Mouse (Mus musculus) liver, adult 2 months (tissue): Measurements from ENCODE around the gene Usf1. TPM values are rescaled to one million over a fixed set of nuclear protein-coding genes. Genes with fewer than 3 reads are reported as not detected.

Source experiments
- DNase-seq: peaks from one replicate; pipeline ENCODE4 v3.0.0-alpha.2; 2011; ENCODE audit warnings: low read depth, low spot score; ENCODE audit errors: extremely low read depth
- H3K27ac ChIP-seq: fragments of 200-500 bp; replicated peaks from 2 replicates; pipeline ENCODE4 v1.5.1; 2012; ENCODE audit warnings: low read depth, mild to moderate bottlenecking, control low read depth, inconsistent platforms, low read length; ENCODE audit not compliant: insufficient read depth
- H3K27me3 ChIP-seq: fragments of 200-500 bp; 2 replicates; pipeline ENCODE4 v1.6.1; 2012; ENCODE audit warnings: mild to moderate bottlenecking, moderate library complexity, low read length, inconsistent platforms; ENCODE audit not compliant: control insufficient read depth, insufficient read depth
- H3K36me3 ChIP-seq: fragments of 200-500 bp; 2 replicates; pipeline ENCODE4 v1.6.1; 2012; ENCODE audit warnings: low read length, inconsistent platforms; ENCODE audit not compliant: control insufficient read depth, insufficient read depth
- H3K4me1 ChIP-seq: fragments of 200-500 bp; 2 replicates; pipeline ENCODE4 v1.6.1; 2011; ENCODE audit warnings: low read length; ENCODE audit not compliant: control insufficient read depth, insufficient read depth
- H3K4me3 ChIP-seq: fragments of 200-500 bp; 2 replicates; pipeline ENCODE4 v1.5.1; 2011; ENCODE audit warnings: low read depth, mild to moderate bottlenecking, control low read depth, low read length, moderate library complexity; ENCODE audit not compliant: insufficient read depth
- H3K79me2 ChIP-seq: fragments of 200-500 bp; 2 replicates; pipeline ENCODE4 v1.6.1; 2012; ENCODE audit warnings: inconsistent platforms, mild to moderate bottlenecking, low read length, moderate library complexity; ENCODE audit not compliant: control insufficient read depth, insufficient read depth
- H3K9ac ChIP-seq: fragments of 200-500 bp; 2 replicates; pipeline ENCODE4 v1.6.1; 2012; ENCODE audit warnings: low read depth, mild to moderate bottlenecking, control low read depth, inconsistent platforms, low read length
- CTCF ChIP-seq: fragments of 200-500 bp; IDR thresholded peaks from 2 replicates; pipeline ENCODE4 v1.5.1; 2011; ENCODE audit warnings: low read depth, low read length, control low read depth
- POLR2A ChIP-seq: fragments of 200-500 bp; IDR thresholded peaks from 2 replicates; pipeline ENCODE4 v1.6.1; 2011; ENCODE audit warnings: low read length, control low read depth; ENCODE audit not compliant: insufficient read depth; ENCODE audit errors: extremely low read depth
- WGBS: fragments of 180-500 bp; shearing (Covaris S2); methylation state at CpG from one replicate; pipeline ENCODE4 v1.1.7; 2018; 5-methylcytosine and 5-hydroxymethylcytosine counted together
- polyA plus RNA-seq: library from polyadenylated mRNA; depleted of rRNA; stranded (reverse); fragments of >200 nt; gene quantifications from 2 replicates; pipeline ENCODE4 v1.2.3, GENCODE M21; 2012; rRNA removed
- total RNA-seq: library from RNA; depleted of rRNA; stranded (reverse); fragments of >200 nt; gene quantifications from 2 replicates; pipeline ENCODE4 v1.2.3, GENCODE M21; 2014; rRNA removed

Usf1 gene
- total and polyA plus RNA-seq, 2 experiments, result 27.2 to 39.4 TPM

DNA sequence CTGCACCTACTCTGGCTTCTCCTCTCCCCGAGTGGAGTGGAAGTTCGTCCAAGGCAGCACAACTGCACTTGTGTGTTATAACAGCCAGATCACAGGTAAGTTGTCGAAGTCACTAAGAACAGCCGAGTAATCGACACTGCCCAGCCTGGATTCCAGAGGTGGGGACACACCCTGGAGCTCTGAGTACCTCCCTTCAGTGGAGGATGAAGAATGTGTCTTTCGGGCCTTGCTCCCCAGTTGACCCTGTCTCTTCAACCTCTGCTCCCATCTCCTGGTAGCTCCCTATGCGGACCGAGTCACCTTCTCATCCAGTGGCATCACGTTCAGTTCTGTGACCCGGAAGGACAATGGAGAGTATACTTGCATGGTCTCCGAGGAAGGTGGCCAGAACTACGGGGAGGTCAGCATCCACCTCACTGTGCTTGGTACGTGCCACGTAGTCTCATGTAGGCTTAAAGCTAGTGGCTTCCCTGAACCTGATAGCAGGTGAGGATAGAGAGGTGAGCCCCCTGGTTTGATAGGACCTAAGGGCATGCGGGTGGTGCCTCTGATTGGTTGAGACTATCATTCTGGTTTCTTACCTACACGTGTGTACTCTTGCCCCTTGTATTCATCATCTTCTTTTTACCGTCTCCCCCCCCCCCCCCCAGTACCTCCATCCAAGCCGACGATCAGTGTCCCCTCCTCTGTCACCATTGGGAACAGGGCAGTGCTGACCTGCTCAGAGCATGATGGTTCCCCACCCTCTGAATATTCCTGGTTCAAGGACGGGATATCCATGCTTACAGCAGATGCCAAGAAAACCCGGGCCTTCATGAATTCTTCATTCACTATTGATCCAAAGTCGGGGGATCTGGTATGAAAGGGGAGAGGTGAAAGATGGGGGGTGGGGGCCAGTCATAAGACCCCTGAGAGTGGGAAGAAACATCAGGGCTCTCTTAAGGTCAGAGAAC, 49.7 kb downstream of the Usf1 start:
- Histone ChIP-seq H3K4me1 (no peaks in the 10 kb centered on the region), H3K9ac (no peak overlapping the region), H3K27ac (no peak overlapping the region), H3K27me3 (no peaks in the 10 kb centered on the region), H3K79me2 (peaks cover 14% of the 10 kb centered on the region), H3K36me3 (peaks cover 24% of the 10 kb centered on the region), H3K4me3 (no peak overlapping the region)
- DNase-seq, result no peak
- TF ChIP-seq CTCF, result no peak
- TF ChIP-seq POLR2A, result no peak
- 93% methylated on average over 22 of the region's 22 CpGs for WGBS

- DNase-seq, result no peak
- Histone ChIP-seq H3K36me3 (peaks cover 24% of the 10 kb centered on the region), H3K9ac (no peak overlapping the region), H3K79me2 (peaks cover under 1% of the 10 kb centered on the region; the same call in 1 of the 2 replicates), H3K27me3 (no peaks in the 10 kb centered on the region), H3K4me1 (no peaks in the 10 kb centered on the region), H3K27ac (no peak overlapping the region), H3K4me3 (no peak overlapping the region)
- TF ChIP-seq CTCF, result 0 out of 2 replicates have a peak, but pooled peaks have one; percentile 15
- no peak for TF ChIP-seq POLR2A
- 85% methylated on average over 3 of the region's 3 CpGs for WGBS
Observed at GRCm38 (mm10) chr1:171463133-171463532, 52.0 kb downstream of the Usf1 start.

GRCm38 (mm10) chr1:171465749-171466412, 54.8 kb downstream of the Usf1 start:
- WGBS, result 89% methylated on average over 5 of the region's 5 CpGs
- Histone ChIP-seq H3K27ac (no peak overlapping the region), H3K4me1 (no peaks in the 10 kb centered on the region), H3K79me2 (no peaks in the 10 kb centered on the region), H3K27me3 (no peaks in the 10 kb centered on the region), H3K36me3 (peaks cover 24% of the 10 kb centered on the region), H3K9ac (no peak overlapping the region), H3K4me3 (no peak overlapping the region)
- no peak for DNase-seq
- no peak for TF ChIP-seq CTCF
- no peak for TF ChIP-seq POLR2A

DNA sequence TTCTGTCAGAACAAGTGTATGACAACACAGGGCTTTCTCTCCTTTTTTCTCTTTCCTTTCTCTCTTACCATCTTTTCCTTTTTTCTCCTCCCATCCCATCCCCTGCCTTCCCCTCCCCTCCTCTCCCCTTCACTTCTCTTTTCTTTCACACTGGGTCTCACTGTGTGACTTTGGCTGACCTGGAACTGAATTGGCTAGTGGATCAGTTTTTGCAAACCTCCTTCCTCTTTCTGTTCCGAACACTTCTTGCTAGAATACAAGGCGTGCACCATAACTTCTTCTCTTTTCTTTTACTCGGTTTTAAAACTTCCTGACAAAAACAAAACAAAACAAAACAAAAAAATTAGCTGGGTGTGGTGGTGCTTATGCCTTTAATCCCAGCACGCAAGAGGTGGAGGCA, 55.5 kb downstream of the Usf1 start:
- H3K4me3 ChIP-seq, result no peak overlapping the region
- 75% methylated on average over 4 of the region's 4 CpGs for WGBS
- no peaks in the 10 kb centered on the region for H3K79me2 ChIP-seq

More for the DNA sequence above, 55.5 kb downstream of the Usf1 start:
- Histone ChIP-seq H3K9ac (no peak overlapping the region), H3K27me3 (no peaks in the 10 kb centered on the region), H3K4me1 (no peaks in the 10 kb centered on the region), H3K27ac (no peak overlapping the region), H3K36me3 (peaks cover 21% of the 10 kb centered on the region)
- TF ChIP-seq CTCF (no peak), POLR2A (no peak)
- peak; percentile 43 for DNase-seq

Other genes with a start within 250 kb of the Usf1 start
- 3.8 and 10.0 TPM in 2 replicates for gene Pcp4l1, start 215.0 kb upstream of the Usf1 start, total RNA-seq
- gene Pcp4l1, start 215.0 kb upstream of the Usf1 start, polyA plus RNA-seq, result 10.5 and 15.0 TPM in 2 replicates
- 178 and 264 TPM in 2 replicates for gene Nr1i3, start 197.3 kb upstream of the Usf1 start, total RNA-seq
- 215 and 229 TPM in 2 replicates for gene Nr1i3, start 197.3 kb upstream of the Usf1 start, polyA plus RNA-seq
- 5.5 and 10.7 TPM in 2 replicates for gene Tomm40l, start 188.8 kb upstream of the Usf1 start, total RNA-seq
- gene Tomm40l, start 188.8 kb upstream of the Usf1 start, polyA plus RNA-seq, result 6.7 and 9.7 TPM in 2 replicates
- 15,245 and 18,176 TPM in 2 replicates for gene Apoa2, start 186.3 kb upstream of the Usf1 start, total RNA-seq
- gene Apoa2, start 186.3 kb upstream of the Usf1 start, polyA plus RNA-seq, result 28,168 and 29,095 TPM in 2 replicates
- gene Fcer1g, start 176.9 kb upstream of the Usf1 start, total RNA-seq, result 6.4 and 12.4 TPM in 2 replicates
- gene Fcer1g, start 176.9 kb upstream of the Usf1 start, polyA plus RNA-seq, result 21.3 and 50.7 TPM in 2 replicates
- gene Adamts4, start 160.9 kb upstream of the Usf1 start, total RNA-seq, result 0.09 and 0.13 TPM in 2 replicates
- 0.15 and 0.37 TPM in 2 replicates for gene Adamts4, start 160.9 kb upstream of the Usf1 start, polyA plus RNA-seq
- gene Ndufs2, start 159.9 kb upstream of the Usf1 start, total RNA-seq, result 272 and 275 TPM in 2 replicates
- gene Ndufs2, start 159.9 kb upstream of the Usf1 start, polyA plus RNA-seq, result 174 and 195 TPM in 2 replicates
- 4.8 and 6.4 TPM in 2 replicates for gene B4galt3, start 141.0 kb upstream of the Usf1 start, total RNA-seq
- gene B4galt3, start 141.0 kb upstream of the Usf1 start, polyA plus RNA-seq, result 16.1 and 23.9 TPM in 2 replicates
- gene Ppox, start 130.1 kb upstream of the Usf1 start, total RNA-seq, result 11.0 and 14.4 TPM in 2 replicates
- 19.6 and 31.2 TPM in 2 replicates for gene Ppox, start 130.1 kb upstream of the Usf1 start, polyA plus RNA-seq
- gene Usp21, start 123.3 kb upstream of the Usf1 start, total RNA-seq, result 4.3 and 7.2 TPM in 2 replicates
- 20.2 and 23.8 TPM in 2 replicates for gene Usp21, start 123.3 kb upstream of the Usf1 start, polyA plus RNA-seq
- 96.5 and 103 TPM in 2 replicates for gene Ufc1, start 116.3 kb upstream of the Usf1 start, total RNA-seq
- 30.3 and 34.5 TPM in 2 replicates for gene Ufc1, start 116.3 kb upstream of the Usf1 start, polyA plus RNA-seq
- gene Dedd, start 82.2 kb upstream of the Usf1 start, total RNA-seq, result 14.7 and 15.8 TPM in 2 replicates
- gene Dedd, start 82.2 kb upstream of the Usf1 start, polyA plus RNA-seq, result 28.3 and 34.1 TPM in 2 replicates
- gene Nit1, start 65.7 kb upstream of the Usf1 start, total RNA-seq, result 128 and 132 TPM in 2 replicates
- 120 and 139 TPM in 2 replicates for gene Nit1, start 65.7 kb upstream of the Usf1 start, polyA plus RNA-seq
- gene Pfdn2, start 65.6 kb upstream of the Usf1 start, total RNA-seq, result 21.6 and 26.6 TPM in 2 replicates
- 13.1 and 15.2 TPM in 2 replicates for gene Pfdn2, start 65.6 kb upstream of the Usf1 start, polyA plus RNA-seq
- gene Klhdc9, start 50.5 kb upstream of the Usf1 start, total RNA-seq, result not detected in 2 replicates
- 0.05 TPM in 1 of 2 replicates, not detected in the other for gene Klhdc9, start 50.5 kb upstream of the Usf1 start, polyA plus RNA-seq
- 0.09 and 0.20 TPM in 2 replicates for gene Nectin4, start 41.2 kb upstream of the Usf1 start, total RNA-seq
- 0.09 and 0.16 TPM in 2 replicates for gene Nectin4, start 41.2 kb upstream of the Usf1 start, polyA plus RNA-seq
- 2.4 and 2.8 TPM in 2 replicates for gene Arhgap30, start 22.4 kb upstream of the Usf1 start, total RNA-seq
- 1.3 and 2.0 TPM in 2 replicates for gene Arhgap30, start 22.4 kb upstream of the Usf1 start, polyA plus RNA-seq
- 26.6 and 27.8 TPM in 2 replicates for gene Tstd1, start 7.6 kb downstream of the Usf1 start, total RNA-seq
- 50.6 and 57.2 TPM in 2 replicates for gene Tstd1, start 7.6 kb downstream of the Usf1 start, polyA plus RNA-seq
- gene F11r, start 26.2 kb downstream of the Usf1 start, total RNA-seq, result 39.1 and 56.8 TPM in 2 replicates
- 47.7 and 60.4 TPM in 2 replicates for gene F11r, start 26.2 kb downstream of the Usf1 start, polyA plus RNA-seq
- 3.4 and 5.5 TPM in 2 replicates for gene Alyref2, start 92.2 kb downstream of the Usf1 start, total RNA-seq
- gene Alyref2, start 92.2 kb downstream of the Usf1 start, polyA plus RNA-seq, result 3.2 and 4.6 TPM in 2 replicates
- gene Itln1, start 124.0 kb downstream of the Usf1 start, total RNA-seq, result not detected in 2 replicates
- not detected in 2 replicates for gene Itln1, start 124.0 kb downstream of the Usf1 start, polyA plus RNA-seq
- 0.40 and 0.46 TPM in 2 replicates for gene Cd244a, start 147.9 kb downstream of the Usf1 start, total RNA-seq
- gene Cd244a, start 147.9 kb downstream of the Usf1 start, polyA plus RNA-seq, result 0.17 TPM in 1 of 2 replicates, not detected in the other
- 1.7 and 1.8 TPM in 2 replicates for gene Ly9, start 196.1 kb downstream of the Usf1 start, total RNA-seq
- gene Ly9, start 196.1 kb downstream of the Usf1 start, polyA plus RNA-seq, result 0.60 and 1.0 TPM in 2 replicates
- 0.83 and 0.87 TPM in 2 replicates for gene Slamf7, start 241.7 kb downstream of the Usf1 start, total RNA-seq
- 0.20 and 0.45 TPM in 2 replicates for gene Slamf7, start 241.7 kb downstream of the Usf1 start, polyA plus RNA-seq